Mouse (Mus musculus) lung, adult 18-20 months (tissue): ENCODE data around the gene Paqr6.

Experiments
- DNase-seq, 2 experiments: peaks; one replicate each; pipeline ENCODE4 v3.0.0; 2022; ENCODE audit warnings: mixed read lengths in 2 of 2

Paqr6 gene

DNA sequence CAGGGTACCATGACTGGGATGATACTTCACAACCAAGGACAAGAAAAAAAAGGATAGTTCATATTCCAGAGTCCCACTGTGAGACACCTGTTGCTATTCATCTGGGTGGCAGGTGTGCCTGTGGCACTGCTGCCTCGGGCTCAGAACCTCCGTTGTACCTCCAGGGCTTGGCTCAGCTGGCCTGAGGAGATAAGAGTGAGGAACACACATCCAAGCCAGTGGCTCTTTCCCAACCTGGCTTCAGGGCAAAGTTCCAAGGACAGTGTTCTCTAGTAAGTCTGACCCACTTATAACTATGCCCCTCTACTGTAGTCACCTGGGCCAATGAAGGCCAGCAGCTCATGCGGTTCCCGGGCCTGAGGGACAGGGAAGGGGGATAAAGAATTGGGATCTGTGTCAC, 47.3 kb downstream of the Paqr6 start:
- DNase-seq = no peak

DNA sequence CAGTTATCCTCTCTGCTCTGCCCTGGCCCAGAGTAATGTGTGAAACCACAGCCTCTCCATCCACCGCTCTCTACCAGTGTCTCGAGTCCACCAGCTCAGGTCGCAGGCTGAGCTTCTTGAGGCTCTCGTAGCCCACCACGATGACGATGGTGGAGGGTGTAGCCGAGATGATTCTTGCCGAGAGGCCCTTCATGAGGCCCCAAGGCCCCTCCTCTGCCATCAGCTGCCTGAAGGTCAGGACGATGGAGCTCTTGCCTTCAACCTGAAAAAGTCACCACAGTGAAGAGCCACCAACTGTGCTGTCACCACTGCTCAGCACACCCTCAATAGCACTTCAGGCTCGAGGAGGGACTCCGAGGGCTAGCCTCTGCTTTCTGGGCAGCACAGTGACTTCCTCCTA, 48.3 kb downstream of the Paqr6 start:
- no peak for DNase-seq

- no peak for DNase-seq
Measured at GRCm38 (mm10) chr3:88415668-88416067, 51.3 kb downstream of the Paqr6 start.

GRCm38 (mm10) chr3:88418016-88418415, 53.6 kb downstream of the Paqr6 start:
- peak in 1 of 2 experiments; percentile 15 for DNase-seq
